Mouse (Mus musculus): Measurements from ENCODE around the gene Pigv.
A peak's percentile ranks its signal among the peaks of the same experiment; 100 is the strongest.

The Pigv gene

DNA sequence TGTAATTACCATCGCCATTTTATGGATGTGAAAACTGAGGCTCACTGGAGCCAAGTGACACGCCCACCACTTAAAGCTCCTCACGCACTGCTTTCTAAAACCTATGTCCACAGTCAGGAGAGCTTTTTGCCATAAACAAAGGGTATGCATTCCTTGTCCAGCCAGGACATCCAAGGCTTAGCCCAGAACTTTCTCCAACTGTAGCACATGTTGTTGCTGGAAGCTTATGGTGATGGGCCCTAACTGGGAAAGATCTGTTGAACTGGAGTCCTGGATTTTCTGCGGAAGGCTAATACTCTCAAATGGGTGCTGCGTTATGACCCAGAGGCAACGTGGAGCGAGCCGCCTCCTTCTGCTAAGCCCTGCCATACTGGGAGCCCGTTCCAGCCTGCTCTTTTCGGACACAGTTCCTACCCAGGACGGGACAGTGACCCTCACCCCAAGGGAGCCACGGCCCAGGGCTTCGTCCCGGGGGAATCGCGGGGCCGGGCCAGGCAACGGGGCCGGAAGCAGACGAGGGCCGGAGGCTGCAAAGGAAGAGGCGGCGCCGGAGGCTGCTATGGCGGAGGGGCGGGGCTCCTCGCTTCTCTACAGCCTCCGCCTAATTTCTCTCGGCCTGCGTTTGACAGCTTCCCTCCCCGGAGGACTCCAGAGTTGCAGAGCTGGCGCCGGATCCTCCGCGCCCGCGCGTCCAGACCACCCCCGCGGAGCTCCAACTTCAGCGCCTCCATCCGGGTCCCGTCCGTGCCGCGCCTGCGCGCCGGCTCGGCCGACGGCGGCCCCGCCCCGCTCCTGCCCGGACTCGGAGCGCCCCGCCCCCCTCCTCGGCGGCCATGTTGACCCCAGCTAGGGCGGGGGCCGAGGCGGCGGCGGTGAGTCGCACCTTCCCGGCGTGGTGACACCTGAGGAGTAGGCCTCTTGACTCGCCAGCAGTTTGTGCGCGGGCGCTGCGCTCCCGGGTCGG lies at the start of gene Pigv:
Gene Pigv (minus strand): TSS at position 767 of the 964 bp plus-strand sequence.
- peak; percentile 90 to 99 for DNase-seq

DNA sequence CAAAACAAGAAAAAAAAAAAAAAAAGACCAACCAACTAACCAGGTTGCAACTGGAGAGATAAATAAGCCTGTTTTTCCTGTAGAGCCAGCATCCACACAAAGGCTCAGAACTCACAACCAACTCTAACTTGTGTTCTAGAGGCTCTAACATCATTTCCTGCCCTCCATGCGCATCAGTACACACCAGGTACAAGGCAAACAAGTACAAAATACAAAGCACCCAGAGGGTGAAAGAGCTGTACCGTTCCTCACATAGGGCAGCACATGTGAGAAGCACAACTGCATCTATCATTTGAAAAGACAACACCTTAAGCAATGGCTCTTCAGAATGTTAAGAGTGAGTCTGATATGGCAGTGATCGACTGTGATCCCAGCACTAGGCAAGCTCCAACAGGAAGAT lies 47.3 kb upstream of the Pigv start:
- DNase-seq: no peak

DNA sequence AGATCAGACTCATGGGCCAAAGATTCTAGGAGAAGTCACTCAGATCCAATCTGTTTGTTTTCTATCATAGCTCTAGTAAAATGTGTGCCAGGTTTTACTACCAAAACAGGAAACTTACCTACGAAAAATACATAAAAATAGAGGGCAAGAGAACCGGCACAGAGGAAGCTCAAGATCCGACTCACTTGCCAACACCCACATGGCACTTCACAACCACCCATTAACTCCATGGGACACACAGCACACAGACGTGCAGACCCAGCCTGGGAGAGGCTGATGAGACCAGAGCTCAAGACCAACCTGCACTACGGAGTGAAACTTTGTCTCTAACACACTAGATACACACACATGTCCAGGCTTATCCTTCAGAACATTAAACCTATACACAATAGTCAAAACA lies 40.3 kb upstream of the Pigv start:
- DNase-seq: no peak

DNA sequence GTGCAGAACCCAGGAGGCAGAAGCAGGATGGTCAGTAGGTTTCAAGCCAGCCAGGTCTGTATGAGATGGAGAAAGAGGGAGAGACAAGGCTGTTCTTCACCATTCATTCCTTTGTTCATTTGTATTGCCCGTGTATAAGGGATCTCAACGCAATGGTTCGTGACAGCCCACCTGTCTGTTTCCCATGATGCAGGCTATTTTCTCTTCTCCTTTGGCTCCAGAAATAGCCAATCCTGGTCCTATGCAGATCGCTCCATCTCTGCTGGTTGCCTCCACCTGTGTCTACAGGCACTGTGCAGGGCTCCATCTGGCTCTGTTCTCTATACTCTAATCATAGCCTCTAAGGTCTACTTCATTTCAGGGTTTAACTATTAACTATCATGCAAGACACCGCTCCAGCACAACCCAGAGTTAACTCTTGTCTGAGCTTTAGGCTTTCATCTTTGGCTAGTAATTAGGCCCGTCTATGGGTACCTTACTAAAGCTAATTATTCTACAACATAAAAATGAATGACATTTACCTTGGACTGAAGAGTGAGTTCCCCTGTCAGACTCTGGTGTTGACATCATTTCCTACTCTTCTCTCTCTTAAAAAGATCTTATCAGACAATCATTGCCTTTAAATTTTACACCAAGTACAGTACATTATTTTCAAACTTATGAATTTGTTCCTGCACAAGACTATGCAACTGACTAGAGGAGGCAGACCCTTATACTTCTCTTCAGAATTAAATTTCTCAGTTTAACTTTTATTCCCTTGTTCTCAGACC lies 39.0 kb upstream of the Pigv start:
- DNase-seq: peak; percentile 57 to 69

DNA sequence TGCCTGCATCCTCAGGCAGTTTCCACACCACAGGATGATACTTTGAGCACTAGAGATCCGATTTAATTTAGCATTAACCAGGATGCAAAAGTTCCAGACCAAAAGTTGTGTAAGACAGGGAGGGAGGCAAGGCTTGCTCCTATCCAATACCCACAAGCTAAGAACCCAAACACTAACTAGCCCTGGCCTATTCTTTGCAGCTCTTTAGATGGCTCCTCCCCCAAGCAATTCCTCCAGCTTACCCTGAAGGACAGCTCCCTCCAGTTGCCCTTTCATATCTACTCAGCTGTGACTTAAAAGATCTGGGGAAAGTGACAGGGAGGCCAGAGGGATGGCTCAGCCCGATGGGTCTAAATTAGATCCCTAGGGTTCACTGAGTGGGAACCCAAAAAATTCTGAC lies 36.9 kb upstream of the Pigv start:
- no peak for DNase-seq

DNA sequence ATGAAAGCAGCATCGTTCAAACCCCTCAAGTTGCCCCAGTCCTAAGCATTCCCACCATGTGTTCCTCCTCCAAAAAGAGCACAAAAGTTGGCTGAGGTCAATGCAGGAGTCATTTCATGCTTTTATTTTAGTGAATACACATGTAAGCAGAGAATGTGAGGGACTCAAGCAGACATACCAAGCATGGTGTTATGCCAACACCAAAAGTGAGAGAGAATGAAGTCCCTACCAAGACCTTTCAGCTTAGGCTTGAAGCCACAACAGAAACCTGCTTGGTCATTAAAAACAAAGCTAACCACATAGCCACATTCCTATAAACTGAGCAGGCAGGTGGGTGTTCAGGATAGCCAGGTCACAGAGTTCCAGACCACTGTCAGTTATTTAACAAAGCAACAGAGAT lies 35.0 kb upstream of the Pigv start:
- DNase-seq: no peak

DNA sequence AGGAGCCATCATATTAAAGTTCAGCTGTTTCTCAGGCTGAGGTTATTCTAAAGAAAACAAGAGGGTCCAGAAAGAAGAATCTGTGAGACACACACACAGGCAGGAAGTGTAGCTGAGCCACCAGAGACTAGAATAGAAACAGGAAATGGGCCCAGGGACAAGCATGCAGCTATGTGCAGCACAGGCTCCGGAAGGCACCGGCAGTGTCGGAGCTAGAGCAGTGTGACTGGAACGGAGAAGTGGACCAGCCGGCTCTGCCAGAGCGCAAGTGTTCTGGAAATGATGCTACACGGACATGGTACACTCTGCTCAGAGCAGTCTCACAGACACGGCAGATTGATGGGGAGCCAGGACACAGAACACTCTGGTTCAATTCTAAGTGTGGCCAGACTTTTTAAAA lies 34.5 kb upstream of the Pigv start:
- peak; percentile 76 to 82 for DNase-seq

DNA sequence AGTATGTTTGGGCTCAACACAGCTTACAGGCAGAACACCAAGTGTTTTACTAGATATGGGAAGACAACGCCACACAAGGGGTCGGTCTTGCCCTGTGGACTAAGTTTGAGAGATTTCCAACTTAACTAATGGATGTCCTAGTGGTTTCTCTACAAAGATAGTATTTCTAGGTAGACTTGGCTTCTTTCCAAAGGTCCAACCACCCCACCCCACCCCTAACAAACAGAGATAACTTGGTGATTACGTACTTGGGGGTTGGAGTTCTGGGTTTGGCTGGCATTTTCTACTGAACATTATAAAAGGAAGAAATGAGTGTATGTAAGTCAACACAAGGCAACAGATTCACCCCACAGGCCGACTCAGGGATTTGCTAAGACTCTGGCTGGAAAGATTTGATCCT lies 32.6 kb upstream of the Pigv start:
- DNase-seq: no peak

DNA sequence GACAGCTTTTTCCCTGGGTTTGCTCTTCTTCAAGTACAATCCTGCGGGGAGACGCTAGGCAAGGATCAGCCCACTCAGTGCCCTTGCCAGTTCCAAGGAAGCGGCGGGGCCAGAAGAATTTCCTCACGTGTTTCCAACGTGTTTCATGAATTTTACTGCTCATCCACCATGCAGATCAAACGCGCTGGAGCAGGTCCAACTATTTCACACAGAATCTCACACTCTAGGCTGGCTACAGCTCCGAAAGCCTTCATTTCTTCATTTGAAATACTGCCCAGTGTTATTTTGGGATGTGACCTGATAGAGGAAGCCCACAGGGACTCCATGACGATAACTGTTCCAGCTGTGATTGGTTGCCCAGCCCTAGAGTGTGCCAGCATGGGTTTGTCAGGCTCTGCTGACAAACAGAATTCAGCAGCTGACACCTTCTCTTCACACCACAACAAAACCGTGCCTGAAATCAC lies 28.5 kb upstream of the Pigv start:
- peak; percentile 48 to 59 for DNase-seq

DNA sequence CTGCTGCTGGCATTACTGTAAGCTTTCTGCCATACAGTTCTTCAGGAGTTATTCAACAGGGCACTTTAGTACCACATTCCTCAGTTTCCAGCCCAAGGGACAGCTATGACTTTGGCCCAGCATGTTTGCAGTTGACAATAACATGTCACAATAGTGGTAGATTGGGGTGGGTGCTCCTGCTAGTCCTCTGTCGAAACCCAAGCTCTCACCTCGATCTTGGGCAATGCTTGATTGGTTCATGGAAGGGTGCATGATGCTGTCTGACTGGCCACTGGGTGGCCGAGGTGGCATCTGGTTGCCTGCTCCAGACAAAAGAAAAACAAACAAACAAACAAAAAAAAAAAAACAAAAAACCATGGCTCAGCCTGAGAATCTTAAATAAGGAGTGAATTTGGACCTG lies 22.9 kb upstream of the Pigv start:
- no peak for DNase-seq

DNA sequence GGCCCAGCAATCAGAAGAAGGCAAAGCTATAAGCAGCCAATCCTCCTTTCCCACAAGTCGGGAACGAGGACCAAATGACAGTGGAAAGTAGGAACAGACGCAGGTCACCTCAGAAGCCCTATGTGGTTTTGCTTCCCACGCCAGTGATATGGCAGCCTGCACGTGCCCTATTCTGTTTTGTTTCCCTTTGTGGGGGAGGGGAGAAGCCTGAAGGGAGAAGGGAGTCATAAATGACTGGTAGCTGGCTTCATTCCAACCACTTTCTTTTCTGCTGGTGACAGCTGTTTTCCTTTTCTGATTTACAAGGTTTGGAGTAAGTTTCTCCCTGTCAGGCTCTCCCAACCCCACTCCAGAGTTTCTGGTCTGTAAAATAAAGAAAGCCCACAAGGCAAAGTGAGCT lies 17.8 kb upstream of the Pigv start:
- DNase-seq: no peak

DNA sequence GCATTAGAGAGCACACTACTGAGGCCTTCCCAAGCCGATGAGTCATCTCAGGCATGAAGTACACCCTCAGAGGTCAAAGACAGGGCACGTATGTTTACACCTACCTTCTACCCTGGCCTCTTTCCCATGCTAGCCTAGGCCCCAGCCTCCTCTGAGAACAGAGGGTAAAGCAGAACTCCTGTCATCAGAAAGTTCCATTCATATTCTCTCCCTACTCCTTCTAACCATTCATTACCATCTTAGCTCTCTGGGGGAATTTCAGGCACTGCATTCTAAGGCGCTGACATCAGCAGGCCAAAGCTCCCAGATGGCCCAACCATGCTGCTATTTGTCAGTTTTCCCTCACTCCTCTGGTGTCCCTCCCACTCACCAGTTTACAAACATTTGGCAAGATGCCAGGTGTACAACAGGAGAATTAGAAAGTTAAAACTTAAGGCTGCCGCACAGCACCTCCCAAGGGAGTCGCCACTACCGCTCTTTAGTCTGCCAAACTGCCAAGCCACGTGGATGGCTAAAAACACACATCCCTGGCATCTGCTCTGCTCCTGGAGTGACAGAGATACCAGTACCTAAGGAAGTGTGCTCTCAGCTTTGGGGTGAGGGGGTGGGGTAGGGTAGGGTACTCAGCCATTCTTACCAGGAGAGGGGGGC lies 16.1 kb upstream of the Pigv start:
- DNase-seq: no peak

DNA sequence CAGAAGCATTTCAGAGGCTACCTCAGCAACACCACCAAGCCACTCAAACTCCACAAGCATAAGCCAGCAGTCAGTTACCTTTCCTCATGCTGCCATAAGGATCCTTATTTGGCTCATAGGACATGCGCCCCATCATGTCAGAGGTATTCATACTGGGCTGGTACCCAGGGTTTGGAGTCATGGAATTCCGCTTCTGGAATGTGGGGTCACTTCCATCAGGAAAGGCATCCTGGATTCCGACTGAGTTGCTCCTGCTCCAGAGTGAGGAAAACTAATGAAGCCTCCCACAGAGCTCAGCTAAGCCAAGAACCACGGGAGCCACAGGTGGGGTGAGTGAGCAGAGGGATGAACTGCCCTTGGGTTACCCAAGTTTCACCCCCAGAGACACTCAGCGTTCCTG lies 14.7 kb upstream of the Pigv start:
- no peak for DNase-seq

DNA sequence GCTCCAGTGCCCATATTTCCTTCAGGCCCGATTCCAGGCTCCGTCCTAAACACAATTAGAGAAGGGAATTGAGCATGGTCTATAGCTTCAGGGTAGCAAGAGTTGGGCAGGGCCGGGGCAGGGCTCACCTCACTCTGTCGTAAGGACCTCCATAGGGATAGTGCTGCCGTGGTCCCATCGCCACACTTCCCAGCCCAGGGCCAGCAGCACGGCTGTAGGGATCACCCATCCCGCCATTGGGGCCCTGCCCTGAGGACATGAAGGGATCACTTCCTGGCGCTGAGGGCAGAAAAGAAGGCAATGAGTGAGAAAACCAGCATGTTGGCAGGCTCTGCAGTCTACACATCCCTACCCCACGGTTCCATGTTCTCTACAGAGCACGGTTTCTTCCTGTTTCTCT lies 14.1 kb upstream of the Pigv start:
- no peak for DNase-seq

DNA sequence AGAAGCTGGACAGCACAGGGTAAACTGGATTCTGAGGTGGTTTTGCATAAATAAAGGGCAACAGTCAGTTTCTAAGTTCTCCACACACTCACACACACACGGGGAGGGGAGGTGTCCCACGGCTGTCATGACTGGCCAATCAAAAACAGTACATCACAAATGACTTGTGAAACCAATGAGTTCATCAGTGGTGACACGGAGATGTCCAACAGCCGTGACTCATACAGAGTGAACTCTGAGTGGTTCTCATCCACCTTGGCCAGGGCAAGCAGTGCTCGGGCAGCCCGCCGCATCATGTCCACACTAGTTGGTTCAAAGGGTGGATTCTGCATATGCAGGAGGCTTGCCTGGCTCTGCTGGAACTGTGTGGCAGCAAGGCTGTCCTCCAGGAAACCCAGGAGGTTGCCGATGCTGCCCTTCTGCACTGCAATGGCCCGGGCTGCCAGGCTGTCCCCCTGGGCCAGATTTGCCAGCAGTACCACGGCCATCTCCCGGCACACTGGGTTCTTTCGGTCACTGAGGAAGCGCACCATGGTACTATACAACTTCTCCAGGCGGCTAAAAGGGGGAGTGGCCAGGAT lies 7.8 kb upstream of the Pigv start:
- peak; percentile 33 to 35 for DNase-seq

DNA sequence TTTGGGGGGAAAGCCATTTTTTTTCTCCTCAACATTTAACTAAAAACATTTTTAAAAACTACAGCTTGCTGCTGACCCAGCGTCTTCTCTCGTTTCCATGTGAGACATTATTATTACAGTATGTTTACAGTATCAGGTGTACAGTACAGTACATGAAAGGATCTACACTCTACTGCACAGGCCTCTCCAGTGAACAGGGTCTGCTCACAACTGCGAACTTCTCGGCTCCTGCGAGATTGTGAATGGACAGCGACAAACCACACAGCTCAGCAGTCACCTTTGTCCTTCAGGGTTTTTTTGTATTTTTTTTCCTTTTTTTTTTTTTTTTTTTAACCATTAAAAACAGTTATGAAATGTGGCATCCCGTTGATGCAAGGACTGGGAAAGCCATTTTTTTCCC lies 7.2 kb upstream of the Pigv start:
- DNase-seq: no peak

DNA sequence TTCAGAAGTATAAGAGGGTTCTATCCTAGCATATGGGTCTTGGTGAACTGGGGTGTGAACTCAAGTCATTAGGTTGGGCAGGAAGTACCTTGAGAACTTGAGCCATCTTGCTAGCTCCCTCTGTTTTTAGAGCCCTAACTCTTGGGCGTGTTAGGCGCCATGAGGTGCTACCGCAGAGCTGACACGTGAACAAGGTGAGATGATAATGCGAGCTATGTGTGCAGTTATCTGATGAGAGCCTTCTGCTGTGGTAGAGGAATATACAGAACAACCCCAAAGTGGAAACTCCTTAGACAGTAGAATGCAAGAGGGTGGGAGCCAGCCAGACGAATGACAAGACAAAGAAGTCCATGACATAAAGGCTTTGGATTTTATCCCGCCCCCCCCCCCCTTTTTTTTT lies 4.8 kb upstream of the Pigv start:
- DNase-seq: no peak

DNA sequence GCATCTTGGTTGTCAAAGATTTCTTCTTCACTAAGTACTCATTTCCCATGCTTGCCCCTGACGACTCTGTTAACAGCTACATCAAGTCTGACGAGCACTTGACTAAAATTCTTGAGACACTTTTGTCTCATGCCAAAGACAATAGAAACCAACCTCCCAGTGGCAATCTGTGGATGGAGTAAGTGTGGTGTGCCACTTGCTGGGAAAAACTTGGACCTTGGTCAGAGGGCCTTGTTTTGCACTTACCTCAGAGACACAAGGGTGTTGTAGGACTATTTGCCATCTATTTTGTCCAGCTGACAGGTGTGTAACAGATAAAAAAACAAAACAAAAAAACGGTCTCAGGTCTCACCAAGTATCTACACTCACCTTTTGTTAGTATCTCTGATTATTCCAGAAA lies 3.7 kb upstream of the Pigv start:
- no peak for DNase-seq

DNA sequence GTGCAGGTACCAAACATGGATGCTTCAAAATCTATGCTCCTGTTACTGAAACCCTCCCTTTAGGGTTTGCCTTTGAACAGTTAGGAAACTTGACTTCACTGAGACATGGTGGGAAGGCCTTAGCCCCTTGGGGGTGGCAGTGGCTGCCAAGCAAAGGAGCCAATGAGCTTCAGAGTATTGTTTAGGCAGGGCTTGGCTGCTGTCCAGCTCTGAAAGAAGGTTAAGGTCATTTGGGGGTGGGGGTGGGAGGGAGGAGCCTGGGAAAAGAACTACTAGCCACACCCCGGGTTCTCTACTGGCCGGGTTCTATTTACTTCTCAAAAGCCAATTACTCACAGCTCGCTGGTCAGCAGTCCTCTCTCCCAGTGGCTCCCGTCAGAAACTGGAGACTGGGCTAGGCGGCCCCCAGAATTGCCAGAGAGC lies 3.2 kb upstream of the Pigv start:
- DNase-seq: peak; percentile 38 to 47

DNA sequence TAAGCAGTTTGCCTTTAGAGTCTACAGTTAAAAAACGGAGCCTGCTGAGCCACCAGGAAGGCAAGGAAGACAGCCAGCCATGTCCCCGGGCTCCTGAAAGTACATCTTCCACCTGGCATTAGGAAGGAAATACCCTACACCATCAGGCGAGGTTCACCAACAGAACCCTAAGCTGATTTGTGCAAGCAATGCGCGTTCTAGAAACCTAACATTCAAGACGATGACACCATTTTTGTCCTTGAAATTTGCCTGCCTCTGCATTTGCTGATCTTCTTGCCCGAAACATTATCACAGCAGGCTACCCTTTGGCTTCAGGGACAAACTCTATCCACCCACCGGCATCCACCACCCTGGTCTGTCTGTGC lies 1.9 kb upstream of the Pigv start:
- peak in 1 of 2 experiments; percentile 39 for DNase-seq

DNA sequence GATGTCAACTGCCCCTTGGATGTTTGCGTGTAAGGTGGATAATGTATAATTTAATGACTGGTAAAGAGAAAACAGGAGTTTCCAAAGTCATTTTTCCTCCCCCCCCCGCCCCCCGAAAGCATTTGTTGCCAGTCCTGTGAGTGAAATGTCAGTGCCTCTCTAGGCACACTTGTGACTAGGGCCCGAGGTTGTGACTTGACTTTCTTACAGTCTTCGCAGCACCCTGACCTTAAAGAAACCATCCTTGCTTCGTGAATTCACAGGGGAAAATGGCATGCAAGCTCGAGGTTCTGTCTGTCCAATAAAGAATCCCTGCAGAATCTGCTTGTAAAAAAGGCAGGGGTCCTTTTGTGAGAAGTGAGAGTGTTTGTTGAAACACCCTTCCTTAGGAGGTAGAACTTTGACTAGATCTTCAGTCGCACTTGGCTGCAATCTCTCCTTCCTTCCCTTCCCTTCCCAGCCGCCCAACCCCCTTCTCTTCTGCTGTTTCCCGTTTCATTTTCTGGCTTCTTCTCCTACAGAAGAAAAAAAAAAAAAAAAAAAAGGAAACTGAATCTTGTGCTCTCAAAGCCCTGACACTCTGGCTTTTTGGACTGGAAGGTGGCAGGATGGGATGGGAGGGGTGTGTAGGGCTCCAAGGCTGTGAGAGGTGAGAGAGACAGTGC lies 1.4 kb upstream of the Pigv start:
- peak in 1 of 2 experiments; percentile 34 for DNase-seq

DNA sequence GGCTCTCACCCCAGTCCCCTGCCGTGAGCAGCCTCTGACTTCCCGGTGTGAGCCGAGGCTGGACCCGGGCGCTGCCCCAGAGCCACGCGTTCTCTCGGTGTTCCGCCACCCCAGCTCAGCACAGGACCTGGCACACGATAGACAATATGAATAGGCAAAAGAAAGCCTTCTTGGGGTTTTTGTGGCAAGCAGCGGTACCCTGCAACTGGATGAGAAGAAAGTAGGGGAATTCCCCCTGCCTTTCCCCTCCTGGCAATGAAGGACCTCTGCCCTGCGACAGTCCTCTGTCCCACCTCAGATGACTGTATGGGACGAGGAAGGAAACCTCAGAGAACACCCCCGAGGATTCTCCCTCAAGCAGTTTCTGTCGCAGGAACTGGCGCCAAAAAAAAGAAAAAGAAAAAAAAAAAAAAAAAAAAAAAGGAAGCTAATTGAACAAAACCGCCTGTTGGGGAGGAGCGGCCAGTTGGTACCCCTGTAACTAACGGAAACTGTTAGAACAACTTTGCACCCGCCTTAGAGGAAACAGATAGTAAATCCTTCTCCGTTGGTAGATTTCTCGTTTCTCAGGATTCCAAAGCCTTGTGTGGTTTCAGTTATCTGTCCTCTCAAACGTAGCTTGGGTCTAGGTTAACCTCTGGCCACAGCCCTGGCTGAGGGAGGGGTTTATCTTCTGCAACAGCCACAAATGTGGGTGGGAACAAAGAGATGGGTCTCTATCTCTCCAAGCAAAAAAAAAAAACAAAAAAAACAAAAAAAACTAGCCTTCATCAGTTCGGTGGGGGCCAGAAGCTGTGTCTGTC lies 599 bp upstream of the Pigv start:
- DNase-seq: no peak
